Mouse (Mus musculus): Measurements from ENCODE around the gene Sema5b.

Sema5b gene

DNA sequence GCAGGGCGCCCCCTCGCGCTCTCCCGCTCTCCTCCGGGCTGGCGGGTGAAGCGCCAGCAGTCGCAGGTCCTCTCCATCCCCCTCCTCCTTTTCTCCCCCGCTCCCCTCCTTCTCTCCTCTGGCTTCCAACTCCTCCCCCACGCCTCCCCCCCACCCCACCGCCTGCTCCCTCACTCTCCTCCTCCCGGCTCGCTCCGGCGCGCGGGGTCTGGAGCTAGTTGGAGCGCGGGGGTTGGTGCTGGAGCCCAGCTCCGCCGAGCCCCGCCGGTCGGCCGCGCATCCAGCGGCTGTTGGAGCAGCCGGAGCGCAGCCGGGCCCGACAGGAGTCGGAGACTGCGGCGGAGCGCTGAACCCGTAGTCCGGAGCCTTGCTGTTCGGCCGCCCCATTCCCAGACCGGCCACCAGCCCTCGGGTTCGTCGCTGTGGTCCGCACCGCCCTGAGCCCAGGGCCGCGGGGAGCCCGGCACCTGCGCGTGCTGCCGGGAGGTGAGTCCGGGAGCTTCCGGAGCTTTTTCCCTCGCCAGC is at the start of gene Sema5b:
Gene Sema5b (plus strand): TSS at position 29 of the 525 bp plus-strand sequence.
- no peak for DNase-seq (ENCODE audit: low read depth in 2 of 2, low spot score in 2 of 2)

DNA sequence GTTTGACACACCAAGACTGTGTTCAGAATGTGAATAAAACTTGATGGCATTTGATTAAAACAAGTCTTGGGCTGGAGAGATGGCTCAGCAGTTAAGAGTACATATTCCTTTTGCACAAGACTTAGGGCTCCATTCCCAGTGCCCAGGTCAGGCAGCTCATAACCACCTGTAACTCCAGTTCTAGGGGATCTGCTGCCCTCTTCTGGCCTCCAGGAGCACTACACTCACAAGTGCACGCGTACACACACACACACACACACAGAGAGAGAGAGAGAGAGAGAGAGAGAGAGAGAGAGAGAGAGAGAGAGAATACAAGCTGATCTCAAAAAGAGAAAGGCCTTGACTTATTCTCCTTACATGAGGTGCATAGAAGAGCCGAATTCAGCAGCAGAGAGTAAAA is 40.6 kb upstream of the Sema5b start:
- DNase-seq (ENCODE audit: low read depth in 2 of 2, low spot score in 2 of 2), result no peak

DNA sequence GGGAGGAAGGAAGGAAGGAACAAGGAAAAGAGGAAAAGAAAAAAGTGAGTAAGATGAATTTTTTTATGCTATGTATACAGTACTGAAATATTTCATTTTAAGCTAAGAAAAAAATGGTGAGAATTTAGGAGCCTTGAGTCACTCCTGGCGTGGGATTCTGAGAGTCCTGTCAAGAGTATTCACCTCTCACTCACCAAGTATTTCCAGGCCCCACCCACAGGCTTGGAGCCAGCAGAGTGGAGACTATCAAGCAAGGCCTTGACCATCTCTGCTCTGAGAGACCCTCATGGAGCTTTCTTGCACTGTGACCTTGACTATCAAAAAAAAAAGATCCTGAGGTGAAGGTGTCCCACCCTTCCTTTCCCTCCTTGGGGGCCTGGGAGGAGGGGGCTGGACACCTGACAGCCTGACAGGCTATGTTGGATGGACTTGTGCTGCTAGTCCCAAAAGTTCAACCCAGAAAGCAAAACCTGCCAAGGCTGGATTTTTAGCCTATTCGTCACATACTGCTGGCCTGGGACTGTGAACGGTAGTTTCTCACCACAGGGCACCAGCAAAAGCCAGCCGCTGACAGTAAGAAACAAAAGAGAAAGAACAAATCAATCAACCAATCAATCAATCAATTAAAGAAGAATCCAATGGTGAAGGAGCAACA is 39.7 kb upstream of the Sema5b start:
- no peak for DNase-seq (ENCODE audit: low read depth in 2 of 2, low spot score in 2 of 2)

DNA sequence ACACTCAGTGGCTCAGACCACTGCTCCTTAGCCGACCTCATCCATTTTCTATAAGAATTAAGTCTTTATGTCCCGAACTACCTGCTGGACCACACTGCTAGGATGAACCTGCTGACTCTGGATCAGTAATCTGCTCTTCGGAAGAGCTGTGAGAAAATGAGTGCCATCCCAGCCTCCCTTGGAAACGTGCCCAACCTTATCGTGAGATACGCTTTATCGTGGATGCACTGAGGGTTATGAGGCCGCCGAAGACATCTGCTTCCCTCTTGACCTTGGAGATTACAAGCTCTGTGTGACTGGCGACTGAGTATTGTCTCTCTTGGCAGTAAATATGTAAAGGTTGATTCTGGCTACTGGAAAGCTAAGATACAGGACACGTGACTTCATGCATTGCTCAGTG is 38.5 kb upstream of the Sema5b start:
- DNase-seq (ENCODE audit: low read depth in 2 of 2, low spot score in 2 of 2), result no peak

GRCm38 (mm10) chr16:35504266-35504665 is 36.7 kb upstream of the Sema5b start:
- no peak for DNase-seq (ENCODE audit: low read depth in 2 of 2, low spot score in 2 of 2)

DNA sequence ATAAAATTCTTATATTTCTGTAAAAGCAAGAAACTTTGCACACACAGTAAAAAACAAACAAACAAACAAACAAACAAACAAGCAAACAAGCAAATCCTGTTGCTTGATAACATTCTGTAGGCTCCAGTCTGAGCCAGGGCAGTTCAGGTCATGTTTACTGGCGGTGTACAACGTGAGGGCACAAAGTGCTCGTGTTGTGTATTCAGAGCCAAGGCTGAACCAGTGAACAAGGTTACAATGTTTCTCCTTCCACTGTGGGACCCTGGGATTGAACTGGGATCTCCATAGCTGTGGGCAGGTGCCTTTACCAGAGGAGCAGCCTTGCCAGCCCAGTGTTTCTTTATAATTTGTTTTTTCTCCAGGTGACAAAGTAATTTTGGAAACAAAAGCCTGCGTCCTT is 35.2 kb upstream of the Sema5b start:
- no peak for DNase-seq (ENCODE audit: low read depth in 2 of 2, low spot score in 2 of 2)

- DNase-seq (ENCODE audit: low read depth in 2 of 2, low spot score in 2 of 2), result no peak
Observed at GRCm38 (mm10) chr16:35508581-35508980, 32.4 kb upstream of the Sema5b start.

GRCm38 (mm10) chr16:35509331-35510070 is 31.4 kb upstream of the Sema5b start:
- DNase-seq (ENCODE audit: low read depth in 2 of 2, low spot score in 2 of 2), result no peak

DNA sequence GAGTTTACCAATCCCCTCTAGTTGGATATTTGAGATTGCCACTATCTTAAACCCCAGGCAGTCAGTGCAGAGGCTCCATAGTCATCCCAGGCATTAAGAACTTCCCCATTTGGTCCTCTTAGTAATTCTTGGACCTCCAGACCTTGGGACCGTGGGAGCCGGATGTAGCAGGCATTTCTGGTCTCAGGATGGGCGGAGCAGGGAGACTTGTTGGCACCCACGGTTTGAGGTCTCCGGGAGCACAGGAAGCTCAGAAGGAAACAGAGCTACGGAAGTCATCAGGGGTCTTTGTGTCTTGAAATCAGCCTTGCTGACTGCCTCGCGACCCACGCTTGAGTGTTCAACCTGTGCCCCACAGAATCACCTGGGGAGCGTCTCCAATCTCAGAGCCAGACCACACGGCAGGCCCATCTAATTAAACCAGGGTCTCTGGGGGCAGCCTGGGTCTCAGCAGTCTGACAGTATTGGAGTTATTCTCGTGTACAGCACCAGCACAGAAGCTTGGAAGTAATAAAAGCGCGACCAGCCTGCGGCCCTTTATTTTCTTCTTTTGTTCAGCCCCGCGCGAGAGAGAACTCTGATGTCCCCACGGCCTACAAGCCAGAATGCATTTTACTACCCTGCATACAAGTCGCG is 24.9 kb upstream of the Sema5b start:
- DNase-seq (ENCODE audit: low read depth in 2 of 2, low spot score in 2 of 2), result no peak

DNA sequence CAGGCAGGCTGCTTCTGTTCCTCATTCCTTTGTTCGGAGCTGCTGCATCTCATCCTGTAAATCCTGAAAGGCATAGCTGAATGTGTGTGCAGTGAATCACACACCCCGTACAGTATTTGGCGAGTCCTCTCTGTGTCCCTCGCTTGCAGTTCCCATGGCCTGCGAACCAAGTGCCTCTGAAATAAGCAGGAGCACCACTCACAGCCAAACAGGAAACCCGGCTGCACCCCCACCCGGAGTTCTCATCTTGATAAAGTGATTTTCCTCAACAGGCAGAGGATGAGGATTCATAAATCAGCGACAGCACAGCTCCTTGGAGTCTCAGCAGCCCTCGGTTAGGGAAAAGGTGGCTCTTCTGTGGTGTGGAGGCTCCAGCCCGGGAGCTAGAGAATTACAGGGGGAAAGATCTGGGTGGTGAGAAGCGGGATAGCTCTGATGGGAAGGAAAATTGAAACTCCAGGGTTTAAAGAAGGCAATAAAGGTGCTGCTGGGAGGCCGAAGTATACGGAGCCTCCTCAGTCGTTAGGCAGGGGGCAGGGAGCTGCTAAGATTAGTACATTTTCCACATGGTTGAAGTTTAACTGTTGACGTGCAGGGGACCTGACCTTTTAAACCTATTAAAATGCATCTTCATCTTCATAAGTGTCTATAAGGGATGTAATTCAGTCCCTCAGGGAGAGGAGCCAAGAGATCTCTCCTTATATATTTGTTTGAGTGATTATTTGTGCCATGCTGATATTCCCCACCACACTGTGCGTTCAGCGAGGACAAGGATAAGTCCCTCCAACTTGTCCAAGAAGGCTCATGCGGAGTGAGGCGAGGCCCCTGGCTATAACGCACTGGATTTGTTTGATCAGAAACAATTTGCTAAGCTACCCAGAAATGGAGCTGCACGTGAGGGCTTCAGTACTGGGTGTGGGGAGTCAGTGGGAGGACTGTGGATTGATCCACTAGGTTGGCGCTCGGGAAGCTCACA is 22.7 kb upstream of the Sema5b start:
- DNase-seq (ENCODE audit: low read depth in 2 of 2, low spot score in 2 of 2), result no peak

DNA sequence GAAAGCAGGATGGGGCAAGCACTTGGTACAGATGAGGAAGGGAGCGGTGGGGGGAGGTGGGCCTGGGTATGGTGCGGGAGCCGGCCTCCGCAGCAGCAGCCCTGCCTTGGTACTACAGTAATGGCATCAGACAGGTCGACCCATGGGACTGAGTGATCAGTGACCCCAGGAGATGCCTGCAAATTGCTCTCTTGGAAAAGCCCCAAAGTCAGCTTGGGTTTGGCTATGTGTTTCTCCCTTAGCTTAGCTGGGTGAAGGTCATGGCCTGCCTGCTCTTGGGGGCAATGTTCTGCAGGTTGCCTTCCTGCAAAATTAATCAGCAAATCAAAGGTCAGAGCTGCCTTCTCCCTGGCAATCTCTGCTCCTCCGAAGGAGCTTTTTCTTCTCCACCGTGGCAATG is 21.7 kb upstream of the Sema5b start:
- DNase-seq (ENCODE audit: low read depth in 2 of 2, low spot score in 2 of 2), result no peak

GRCm38 (mm10) chr16:35524200-35524599 is 16.7 kb upstream of the Sema5b start:
- no peak for DNase-seq (ENCODE audit: low read depth in 2 of 2, low spot score in 2 of 2)

DNA sequence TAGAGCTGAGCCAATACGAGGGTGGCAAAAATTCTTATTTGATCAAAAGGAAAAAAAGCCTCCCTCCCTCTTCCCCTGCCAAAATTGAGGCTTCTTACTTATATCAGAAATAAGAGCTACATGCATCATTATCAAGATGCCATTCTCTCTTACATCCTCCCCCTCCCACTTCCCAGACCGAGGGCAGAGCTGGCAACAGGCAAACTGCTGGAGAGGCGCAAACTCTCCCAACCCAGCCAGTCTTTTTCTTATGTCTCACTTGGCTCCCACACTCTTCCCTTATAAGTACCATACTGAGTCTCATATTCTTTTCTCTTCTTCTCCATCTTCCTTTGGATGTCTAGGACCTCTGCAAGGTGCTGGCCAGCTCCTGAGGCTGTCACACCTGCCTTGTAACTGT is 6.3 kb upstream of the Sema5b start:
- DNase-seq (ENCODE audit: low read depth in 2 of 2, low spot score in 2 of 2), result no peak

GRCm38 (mm10) chr16:35537651-35538050 is 3.3 kb upstream of the Sema5b start:
- DNase-seq (ENCODE audit: low read depth in 2 of 2, low spot score in 2 of 2), result no peak

- no peak for DNase-seq (ENCODE audit: low read depth in 2 of 2, low spot score in 2 of 2)
Observed at GRCm38 (mm10) chr16:35539041-35539440, 1.9 kb upstream of the Sema5b start.

DNA sequence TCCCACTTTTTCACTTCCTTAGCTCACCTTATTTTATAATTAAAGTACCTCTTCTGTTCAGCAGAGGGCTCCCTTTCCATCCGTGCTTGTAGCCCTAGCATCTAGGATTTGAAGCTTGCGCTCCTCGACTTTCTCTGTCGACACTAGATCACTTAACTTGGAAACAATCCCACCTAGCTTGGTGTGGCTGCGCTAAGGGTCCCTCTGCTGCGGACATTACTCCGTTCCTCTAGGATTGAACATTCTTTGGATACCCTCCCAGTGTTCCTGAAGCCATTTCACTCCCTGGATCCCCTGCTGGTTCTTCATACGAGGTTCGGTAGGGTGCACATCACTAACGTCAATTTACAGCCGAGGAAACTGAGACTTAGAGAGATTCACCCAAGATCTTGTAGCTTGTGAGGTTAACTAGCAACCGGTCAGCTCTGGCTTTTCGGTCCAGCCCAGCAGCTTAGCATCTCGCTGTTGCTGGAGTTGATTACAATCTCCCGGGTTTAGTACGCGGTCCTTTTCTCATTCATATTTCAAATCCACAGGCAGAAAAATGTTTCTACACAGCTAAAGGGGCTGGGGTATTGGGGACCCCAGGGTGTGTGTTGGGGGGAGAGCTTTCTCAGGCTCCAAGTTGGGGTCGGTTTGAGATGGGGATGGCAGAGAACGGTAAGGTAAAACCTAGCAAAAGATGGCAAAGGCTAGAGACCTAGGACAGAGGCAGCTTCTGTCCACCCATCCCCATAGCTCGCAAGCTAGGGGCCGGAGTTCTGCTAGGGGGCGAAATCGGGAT is 420 bp upstream of the Sema5b start:
- DNase-seq (ENCODE audit: low read depth in 2 of 2, low spot score in 2 of 2), result no peak

GRCm38 (mm10) chr16:35541661-35542420 is 896 bp downstream of the Sema5b start:
- no peak for DNase-seq (ENCODE audit: low read depth in 2 of 2, low spot score in 2 of 2)

DNA sequence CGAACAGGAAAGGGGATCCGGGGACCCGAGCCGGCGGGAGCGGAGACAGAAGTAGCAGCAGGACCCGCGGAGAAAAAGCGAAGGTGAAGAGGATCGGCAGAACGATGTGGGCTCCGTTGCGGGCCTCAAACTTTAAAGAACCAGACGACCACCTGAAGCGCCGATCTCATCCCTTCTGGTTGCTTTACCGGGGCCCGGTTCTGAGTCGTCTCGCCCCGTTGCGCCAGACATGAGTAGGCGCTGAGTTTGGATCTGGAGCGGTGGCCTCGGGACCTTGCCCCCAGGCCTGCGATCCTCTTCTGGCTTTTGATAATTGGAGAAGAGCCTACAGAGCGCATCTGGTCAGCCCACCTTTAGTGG is 1.5 kb downstream of the Sema5b start:
- no peak for DNase-seq (ENCODE audit: low read depth in 2 of 2, low spot score in 2 of 2)

- DNase-seq (ENCODE audit: low read depth in 2 of 2, low spot score in 2 of 2), result no peak
Observed at GRCm38 (mm10) chr16:35545723-35546122, 4.8 kb downstream of the Sema5b start.

DNA sequence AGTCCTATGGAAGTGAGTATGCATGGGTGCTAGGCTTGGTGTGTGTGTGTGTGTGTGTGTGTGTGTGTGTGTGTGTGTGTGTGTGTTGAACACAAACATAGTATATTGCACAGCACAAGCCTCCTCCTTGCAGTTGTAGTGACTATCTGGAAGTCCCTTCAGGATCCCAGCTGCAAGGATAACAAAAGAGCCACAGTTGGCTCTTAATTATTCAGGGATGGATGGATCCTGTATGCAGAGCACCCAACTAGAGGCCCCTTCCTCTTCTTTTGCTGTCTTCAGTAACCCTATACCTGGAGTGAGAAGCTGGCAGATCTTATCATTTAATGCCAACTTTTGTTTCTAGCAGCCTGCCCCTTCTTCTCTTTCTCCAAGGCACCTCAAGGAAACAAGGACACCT is 7.0 kb downstream of the Sema5b start:
- no peak for DNase-seq (ENCODE audit: low read depth in 2 of 2, low spot score in 2 of 2)

Measured in CD8-positive naive resting alpha-beta T cell, adult 2 months (primary cell).